Mouse (Mus musculus) ES-Bruce4 (cell line): ENCODE measurements at regions not wholly inside any gene's neighbourhood (a gene's known extent, or its start where the extent isn't known, plus 50 kb on each side); places are given as distances from the start of the nearest gene placed in this dataset.

ENCODE experiments used
- CTCF ChIP-seq: IDR thresholded peaks from one replicate; pipeline ENCODE4 v1.8.1; 2011; ENCODE audit warnings: low read depth, low read length
- EP300 ChIP-seq: IDR thresholded peaks from 2 replicates; pipeline ENCODE4 v1.6.1; 2011; ENCODE audit warnings: low read depth, low read length; ENCODE audit not compliant: insufficient read depth
- POLR2A ChIP-seq: IDR thresholded peaks from one replicate; pipeline ENCODE4 v1.8.1; 2011; ENCODE audit warnings: low read length; ENCODE audit not compliant: insufficient read depth

DNA sequence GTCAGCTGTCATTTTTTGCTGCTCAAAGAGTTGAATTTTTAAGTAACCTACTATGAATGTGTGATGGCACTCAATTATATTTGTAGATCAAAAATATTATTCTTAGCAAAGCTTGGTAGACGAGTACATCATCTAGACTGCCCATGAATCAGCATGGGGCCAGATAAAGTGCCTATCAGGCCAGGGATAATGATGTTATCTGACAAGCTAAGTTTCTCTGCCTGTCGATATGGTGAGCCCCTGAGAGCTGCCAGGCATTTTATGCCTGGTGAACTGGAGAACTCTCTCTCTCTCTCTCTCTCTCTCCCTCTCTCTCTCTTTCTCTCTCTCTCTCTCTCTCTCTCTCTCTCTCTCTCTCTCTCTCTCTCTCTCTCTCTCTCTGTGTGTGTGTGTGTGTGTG is 171.2 kb downstream of the Ptprc start:
- TF ChIP-seq CTCF (no peak), POLR2A (no peak), EP300 (no peak)
